Mouse (Mus musculus) layer of hippocampus, adult 2 months (tissue): ENCODE measurements around the gene Rpap2. TPM values are rescaled to one million over a fixed set of nuclear protein-coding genes. Genes with fewer than 3 reads are reported as not detected.
A peak's percentile ranks its signal among the peaks of the same experiment; 100 is the strongest.

Experiments used
- DNase-seq, 2 experiments: peaks; one replicate each; pipeline ENCODE4 v3.0.0; 2022; ENCODE audit warnings: low spot score in 2 of 2
- H3K27ac ChIP-seq: fragments of 200-600 bp; 2 replicates; pipeline ENCODE4 v1.8.1; 2022
- H3K4me3 ChIP-seq: fragments of 200-600 bp; 2 replicates; pipeline ENCODE4 v1.8.1; 2022; ENCODE audit warnings: mild to moderate bottlenecking
- CTCF ChIP-seq: fragments of 200-600 bp; conservative IDR thresholded peaks from 2 replicates; pipeline ENCODE4 v1.8.1; 2022; ENCODE audit warnings: antibody characterized with exemption, mild to moderate bottlenecking, moderate library complexity
- total RNA-seq, 2 experiments: library from RNA; stranded (reverse); gene quantifications; 2 replicates each; pipeline ENCODE4 v1.2.3; 2021

Gene Rpap2
- total RNA-seq, 2 experiments from 2014 or later = 19.1 to 20.7 TPM

DNA sequence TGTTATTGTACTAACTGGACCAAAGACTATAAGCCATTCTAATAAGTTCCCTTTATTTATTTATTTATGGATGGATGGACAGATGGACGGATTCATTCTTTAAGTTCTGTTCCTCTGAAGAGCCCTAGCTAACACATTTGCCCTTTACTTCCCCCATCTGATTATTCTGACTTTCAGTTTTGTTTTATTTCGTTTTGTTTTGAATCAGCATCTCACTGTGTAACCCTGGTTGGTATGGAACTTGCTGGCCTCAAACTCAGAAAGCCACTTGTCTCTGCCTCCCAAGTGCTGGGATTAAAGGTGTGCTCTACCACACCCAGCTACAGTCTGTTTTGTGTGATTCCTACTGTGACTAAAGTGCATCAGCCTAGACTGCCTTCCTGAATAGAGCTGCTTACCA is 48.8 kb downstream of the Rpap2 start:
- no peak overlapping the region for H3K27ac ChIP-seq
- TF ChIP-seq CTCF = no peak
- H3K4me3 ChIP-seq = no peak overlapping the region
- no peak for DNase-seq

- no peak for DNase-seq
- no peak overlapping the region for H3K27ac ChIP-seq
- H3K4me3 ChIP-seq = no peak overlapping the region
- no peak for TF ChIP-seq CTCF
Measured at GRCm38 (mm10) chr5:107647580-107647979, 50.4 kb downstream of the Rpap2 start.

GRCm38 (mm10) chr5:107648552-107649125 is 51.5 kb downstream of the Rpap2 start:
- DNase-seq = no peak
- no peak overlapping the region for H3K4me3 ChIP-seq
- no peak overlapping the region for H3K27ac ChIP-seq
- no peak for TF ChIP-seq CTCF

DNA sequence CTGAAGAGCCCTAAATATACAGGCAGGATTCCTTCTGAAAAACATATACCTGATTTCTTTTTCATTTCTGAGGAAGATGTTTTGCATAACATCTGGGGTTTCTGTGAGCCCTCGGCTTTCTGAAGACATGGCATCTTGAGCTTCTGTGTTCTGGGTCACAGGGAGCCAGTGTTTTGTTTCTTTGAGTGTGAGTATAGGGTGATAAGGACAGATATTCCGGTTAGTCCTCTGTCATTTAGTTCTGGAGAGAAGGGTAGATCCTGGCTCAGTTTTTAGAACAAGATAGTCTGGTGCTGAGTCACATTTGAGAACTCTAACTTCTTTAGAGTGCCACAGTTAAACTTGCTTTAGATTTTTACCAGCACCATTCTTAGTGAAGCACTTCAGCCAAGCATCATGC is 52.5 kb downstream of the Rpap2 start:
- Histone ChIP-seq H3K4me3 (no peak overlapping the region), H3K27ac (no peak overlapping the region)
- DNase-seq = no peak
- TF ChIP-seq CTCF = no peak

DNA sequence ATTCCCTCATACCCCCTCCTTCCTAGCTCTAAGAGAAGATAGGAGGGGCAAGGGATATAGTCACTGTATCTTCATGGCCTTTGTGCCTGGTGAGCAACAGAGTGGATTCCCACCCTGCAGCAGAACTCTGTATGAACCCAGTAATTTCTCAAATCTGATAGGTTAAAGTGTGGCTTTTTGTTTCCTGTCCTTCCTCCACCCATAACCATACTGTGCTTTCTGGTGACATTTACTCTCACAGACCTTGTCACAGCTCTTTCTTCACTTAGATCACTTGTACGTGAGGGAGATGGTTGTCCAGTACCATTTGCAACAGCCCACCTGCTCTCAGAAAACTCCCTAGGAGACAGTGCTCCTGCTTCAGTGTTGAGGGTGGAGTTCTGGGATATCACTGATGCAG is 53.3 kb downstream of the Rpap2 start:
- no peak for TF ChIP-seq CTCF
- DNase-seq = no peak
- H3K27ac ChIP-seq = no peak overlapping the region
- no peak overlapping the region for H3K4me3 ChIP-seq

- no peak overlapping the region for H3K4me3 ChIP-seq
- no peak for DNase-seq
- no peak overlapping the region for H3K27ac ChIP-seq
- no peak for TF ChIP-seq CTCF
Measured at GRCm38 (mm10) chr5:107652055-107652660, 55.0 kb downstream of the Rpap2 start.

GRCm38 (mm10) chr5:107678392-107678791 is 81.2 kb downstream of the Rpap2 start:
- TF ChIP-seq CTCF = no peak
- H3K4me3 ChIP-seq = no peak overlapping the region

GRCm38 (mm10) chr5:107681300-107681699 is 84.1 kb downstream of the Rpap2 start:
- H3K4me3 ChIP-seq = no peak overlapping the region
- no peak for TF ChIP-seq CTCF
- no peak overlapping the region for H3K27ac ChIP-seq
- no peak for DNase-seq

More at GRCm38 (mm10) chr5:107678392-107678791, 81.2 kb downstream of the Rpap2 start:
- no peak for DNase-seq
- H3K27ac ChIP-seq = no peak overlapping the region

- no peak overlapping the region for H3K27ac ChIP-seq
- no peak for DNase-seq
- H3K4me3 ChIP-seq = no peak overlapping the region
- peak; percentile 60 for TF ChIP-seq CTCF
Measured at GRCm38 (mm10) chr5:107684380-107684779, 87.2 kb downstream of the Rpap2 start.

GRCm38 (mm10) chr5:107687161-107687560 is 90.0 kb downstream of the Rpap2 start:
- Histone ChIP-seq H3K4me3 (no peak overlapping the region), H3K27ac (no peak overlapping the region)
- DNase-seq = no peak
- TF ChIP-seq CTCF = no peak

DNA sequence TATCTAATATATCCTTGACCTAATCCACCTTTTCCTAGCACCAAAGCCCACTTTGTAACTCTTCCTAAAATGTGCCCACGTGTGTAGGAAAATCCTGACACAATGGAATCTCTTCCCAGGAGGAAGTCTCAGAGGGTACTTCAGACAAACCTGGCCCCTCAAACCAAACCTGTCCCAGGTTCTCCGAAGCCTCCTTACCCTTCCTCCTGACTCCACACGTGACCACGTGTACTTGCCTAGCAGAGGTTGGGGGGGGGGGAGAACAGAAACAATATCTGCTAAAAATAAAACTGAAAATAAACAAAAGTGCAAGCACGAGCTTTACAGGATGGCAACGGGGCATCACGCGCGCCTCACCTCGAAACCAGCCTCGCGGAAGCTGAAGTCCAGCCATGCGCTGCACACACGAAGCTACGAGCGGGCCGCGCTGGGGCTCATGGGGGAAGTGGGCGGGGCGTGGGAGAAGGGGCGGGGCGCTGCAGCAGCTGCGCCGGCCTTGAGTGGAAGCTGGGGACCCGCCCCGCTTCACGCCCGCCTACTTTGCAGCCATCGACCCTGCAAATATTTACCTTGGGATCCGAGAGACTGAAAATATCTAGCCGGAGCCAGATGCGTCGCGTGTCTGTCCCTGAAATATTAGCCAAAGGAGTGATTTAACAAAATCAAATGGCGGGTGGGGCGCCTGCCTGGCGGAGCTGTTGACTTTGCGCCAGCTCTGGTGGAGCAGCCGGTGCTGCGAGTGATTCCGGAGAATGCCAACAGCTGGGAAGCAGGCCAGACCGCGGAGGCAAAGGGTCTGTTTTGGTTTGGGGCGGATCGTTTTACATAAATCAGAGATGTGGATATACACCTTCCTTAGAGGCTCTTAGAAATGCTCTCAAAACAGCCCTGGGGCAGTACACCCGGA is 90.7 kb downstream of the Rpap2 start:
- peak overlapping the region; percentile 44; the same call in 1 of the 2 replicates for H3K27ac ChIP-seq
- TF ChIP-seq CTCF = no peak
- peak; percentile 19 to 54 for DNase-seq

GRCm38 (mm10) chr5:107688499-107688866 is 91.3 kb downstream of the Rpap2 start:
- peak overlapping the region; percentile 63 for H3K4me3 ChIP-seq
- TF ChIP-seq CTCF = no peak
- no peak for DNase-seq
- no peak overlapping the region for H3K27ac ChIP-seq

More for the DNA sequence above, 90.7 kb downstream of the Rpap2 start:
- H3K4me3 ChIP-seq = peak overlapping the region; percentile 63

DNA sequence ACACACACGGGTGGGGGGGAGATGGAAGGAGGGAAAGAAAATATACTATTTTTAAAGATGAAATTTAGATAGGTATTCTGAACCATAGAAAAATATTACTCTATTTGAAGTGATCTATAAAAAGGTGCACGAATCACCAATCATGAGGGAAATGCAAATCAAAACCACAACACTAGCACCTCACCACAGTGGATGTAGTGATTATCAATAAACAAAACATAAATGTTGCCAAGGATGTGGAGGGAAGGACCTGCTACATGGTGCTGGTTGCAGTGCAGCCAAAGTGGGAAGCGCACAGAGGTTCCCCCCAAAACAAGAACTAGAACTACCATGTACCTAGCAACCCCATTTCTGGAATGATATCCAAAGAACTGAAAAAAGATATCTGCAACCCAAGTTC is 97.8 kb downstream of the Rpap2 start:
- TF ChIP-seq CTCF = no peak
- no peak for DNase-seq
- no peak overlapping the region for H3K4me3 ChIP-seq
- no peak overlapping the region for H3K27ac ChIP-seq
